Mouse (Mus musculus) frontal cortex, adult (tissue): ENCODE results near the gene Zfp825.
"Not testable (repeated sequence)": the region's sequence is repeated elsewhere in the genome, so short reads cannot be mapped to it uniquely, and the experiment has no call there.

ENCODE experiments used
- ATAC-seq: cut with Nextera tagmentation; 2 replicates; pipeline ENCODE4 v1.9.2; 2017; ENCODE audit warnings: mild to moderate bottlenecking, moderate library complexity, mixed read lengths; ENCODE audit not compliant: low TSS enrichment

Zfp825 gene

DNA sequence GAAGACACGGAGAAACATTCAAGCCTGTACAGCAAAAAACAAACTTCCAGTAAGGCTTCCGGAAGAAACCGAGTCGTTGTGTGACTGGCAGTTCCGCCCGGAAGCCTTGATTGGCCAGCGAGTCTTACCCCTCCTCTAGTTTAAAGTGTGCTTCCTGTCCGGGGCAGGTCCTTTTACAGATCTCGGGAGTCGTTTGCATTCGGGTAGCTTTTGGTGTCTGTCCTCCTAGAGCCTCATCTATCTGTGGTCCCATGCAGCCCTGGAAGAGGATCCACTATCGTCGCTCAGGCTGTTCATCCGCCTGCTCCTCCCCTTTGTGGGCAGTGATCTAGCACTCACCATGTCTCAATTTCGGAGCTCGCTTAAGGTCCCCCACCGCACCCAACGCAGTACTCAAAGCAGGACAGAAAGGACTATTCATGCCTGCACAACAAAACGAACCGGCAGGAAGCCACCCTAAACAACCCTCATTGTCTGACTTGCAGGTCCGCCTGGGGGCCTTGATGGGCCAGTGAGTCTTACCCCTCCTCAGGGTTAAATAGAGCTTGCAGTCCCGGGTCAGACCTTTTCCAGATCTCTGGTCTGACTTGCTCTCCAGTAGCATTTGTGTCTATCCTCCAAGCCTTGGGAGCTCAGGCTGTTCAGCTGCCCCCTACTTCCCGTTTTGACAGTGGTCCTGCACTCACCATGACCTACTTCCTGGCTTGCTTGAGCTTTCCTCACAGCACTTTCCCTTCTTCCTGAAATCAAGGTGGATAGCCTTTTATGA is at the start of gene Zfp825:
Gene Zfp825, minus strand, starts transcription at position 82 of the 769 bp plus-strand sequence.
- peak; percentile 100 for ATAC-seq

DNA sequence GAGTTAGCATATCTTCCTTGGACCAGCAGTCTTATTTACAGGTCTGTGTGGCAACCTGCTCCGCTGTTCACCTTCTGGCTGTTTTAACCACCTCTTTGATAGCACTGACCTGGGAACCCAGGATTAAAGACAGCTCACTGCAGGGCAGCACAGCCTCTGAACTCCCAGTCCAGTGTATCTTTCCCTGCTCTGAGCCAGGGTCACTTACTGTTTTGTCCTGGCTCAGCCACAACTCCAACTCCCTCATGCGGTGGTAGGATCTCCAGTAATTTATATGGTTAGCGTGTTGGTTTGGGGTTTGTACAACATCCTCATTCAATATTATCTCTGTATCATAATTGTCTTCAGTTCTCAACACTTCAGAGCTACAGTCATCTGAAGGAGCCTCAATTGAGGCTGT is 41.6 kb upstream of the Zfp825 start:
- not testable (repeated sequence) for ATAC-seq

DNA sequence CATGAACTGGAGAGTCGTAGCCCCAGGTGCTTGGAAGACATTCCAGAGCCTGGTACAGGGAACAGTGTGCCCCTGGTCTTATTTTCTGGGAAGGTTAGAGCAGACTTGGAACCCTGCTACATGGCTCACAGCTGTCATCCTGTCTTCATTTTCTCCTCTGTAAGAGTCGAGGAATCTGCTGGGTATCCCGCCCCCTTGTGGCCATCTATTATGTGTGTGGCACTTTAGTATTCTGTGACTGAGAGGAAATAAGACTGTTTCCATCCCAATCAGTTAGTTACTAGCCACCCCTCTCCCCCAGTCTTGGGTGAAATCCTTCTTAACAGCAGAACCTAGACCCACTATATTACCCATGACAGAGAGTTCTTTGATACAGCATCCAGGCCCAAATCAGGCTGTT is 41.1 kb upstream of the Zfp825 start:
- ATAC-seq, result peak; percentile 78

DNA sequence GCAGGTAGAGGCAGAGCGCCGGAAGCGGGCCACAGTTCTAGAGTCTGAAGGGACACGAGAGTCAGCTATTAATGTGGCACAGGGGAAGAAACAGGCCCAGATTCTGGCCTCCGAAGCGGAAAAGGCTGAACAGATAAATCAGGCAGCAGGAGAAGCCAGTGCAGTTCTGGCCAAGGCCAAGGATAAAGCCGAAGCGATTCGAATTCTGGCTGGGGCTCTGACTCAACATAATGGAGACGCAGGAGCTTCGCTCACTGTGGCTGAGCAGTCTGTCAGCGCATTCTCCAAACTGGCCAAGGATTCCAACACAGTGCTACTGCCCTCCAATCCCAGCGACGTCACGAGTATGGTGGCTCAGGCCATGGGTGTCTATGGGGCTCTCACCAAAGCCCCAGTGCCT is 40.3 kb upstream of the Zfp825 start:
- ATAC-seq, result no peak

DNA sequence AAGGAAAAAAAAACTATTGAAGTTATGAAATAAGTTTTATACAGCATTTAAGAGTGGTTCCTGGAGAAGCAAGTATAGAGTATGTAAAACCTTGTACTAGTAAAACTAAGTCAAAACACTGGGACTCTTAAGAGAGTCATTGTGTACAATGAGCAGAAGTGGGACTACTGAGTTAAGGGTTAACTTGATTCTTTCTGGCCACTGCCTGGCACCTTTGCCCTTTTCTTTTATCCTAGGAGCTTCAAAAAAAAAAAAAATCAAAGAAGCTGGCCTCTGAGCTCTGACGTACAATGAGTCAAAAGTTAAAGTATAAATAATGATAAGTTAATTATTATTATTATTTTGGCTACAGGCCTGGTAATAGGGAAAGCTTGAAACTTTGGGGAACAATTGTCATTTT is 37.5 kb upstream of the Zfp825 start:
- ATAC-seq, result not testable (repeated sequence)

DNA sequence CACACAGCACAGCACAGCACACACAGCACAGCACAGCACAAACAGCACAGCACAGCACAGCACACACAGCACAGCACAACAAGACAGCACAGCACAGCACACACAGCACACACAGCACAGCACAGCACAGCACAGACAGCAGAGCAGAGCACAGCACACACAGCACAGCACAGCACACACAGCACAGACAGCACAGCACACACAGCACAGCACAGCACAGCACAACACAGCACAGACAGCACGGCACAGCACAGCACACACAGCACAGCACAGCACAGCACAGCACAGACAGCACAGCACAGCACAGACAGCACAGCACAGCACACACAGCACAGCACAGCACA is 35.6 kb upstream of the Zfp825 start:
- ATAC-seq, result not testable (repeated sequence)

DNA sequence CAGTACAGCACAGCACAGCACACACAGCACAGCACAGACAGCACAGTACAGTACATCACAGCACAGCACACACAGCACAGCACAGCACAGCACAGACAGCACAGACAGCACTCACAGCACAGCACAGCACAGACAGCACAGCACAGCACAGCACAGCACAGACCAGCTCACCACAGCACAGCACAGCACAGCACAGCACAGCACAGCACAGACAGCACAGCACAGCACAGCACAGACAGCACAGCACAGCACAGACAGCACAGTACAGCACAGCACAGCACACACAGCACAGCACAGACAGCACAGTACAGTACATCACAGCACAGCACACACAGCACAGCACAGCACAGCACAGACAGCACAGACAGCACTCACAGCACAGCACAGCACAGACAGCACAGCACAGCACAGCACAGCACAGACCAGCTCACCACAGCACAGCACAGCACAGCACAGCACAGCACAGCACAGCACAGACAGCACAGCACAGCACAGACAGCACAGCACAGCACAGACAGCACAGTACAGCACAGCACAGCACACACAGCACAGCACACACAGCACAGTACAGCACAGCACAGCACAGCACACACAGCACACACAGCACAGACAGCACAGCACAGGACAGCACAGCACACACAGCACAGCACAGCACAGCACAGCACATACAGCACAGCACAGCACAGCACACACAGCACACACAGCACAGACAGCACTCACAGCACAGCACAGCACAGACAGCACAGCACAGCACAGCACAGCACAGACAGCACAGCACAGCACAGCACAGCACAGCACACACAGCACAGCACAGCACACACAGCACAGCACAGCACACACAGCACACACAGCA is 35.0 kb upstream of the Zfp825 start:
- not testable (repeated sequence) for ATAC-seq

DNA sequence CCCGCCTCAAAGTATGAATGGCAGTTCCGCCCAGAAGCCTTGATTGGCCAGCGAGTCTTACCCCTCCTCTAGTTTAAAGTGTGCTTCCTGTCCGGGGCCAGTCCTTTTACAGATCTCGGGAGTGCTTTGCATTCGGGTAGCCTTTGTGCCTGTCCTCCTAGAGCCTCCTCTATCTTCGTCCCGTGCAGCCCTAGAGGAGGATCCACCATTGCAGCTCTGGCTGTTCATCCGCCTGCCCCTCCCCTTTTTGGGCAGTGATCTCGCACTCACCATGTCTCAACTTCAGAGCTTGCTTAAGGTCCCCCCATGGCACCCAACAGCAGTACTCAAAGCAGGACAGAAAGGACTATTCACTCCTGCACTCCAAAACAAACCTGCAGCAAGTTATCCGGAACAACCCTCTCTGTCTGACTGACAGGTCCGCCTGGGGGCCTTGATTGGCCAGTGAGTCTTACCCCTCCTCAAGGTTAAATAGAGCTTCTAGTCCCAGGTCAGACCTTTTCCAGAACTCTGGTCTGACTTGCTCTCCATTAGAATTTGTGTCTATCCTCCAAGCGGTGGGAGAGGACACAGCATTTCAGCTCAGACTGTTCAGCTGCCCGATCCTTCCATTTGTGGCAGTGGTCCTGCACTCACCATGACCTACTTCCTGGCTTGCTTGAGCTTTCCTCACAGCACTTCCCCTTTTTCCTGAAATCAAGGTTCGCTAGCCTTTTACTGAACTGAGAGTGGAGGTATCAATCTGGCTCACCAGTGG is 28.9 kb upstream of the Zfp825 start:
- ATAC-seq, result peak; percentile 100

DNA sequence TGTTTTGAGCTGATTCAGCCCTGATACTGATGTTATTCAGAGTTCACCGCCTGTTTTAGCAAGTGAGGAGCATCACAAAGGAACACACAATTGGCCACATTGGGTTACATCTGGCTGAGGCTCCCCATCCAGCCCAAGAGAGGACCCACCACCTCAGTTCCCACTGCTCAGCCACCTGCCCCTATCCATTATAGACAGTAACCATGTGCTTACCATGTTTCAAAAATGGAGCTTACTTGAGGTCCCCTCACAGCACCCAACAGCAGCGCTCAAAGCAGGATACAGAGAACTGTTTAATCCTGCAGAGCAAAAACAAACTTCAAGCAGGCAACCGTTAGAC is 28.3 kb upstream of the Zfp825 start:
- not testable (repeated sequence) for ATAC-seq

DNA sequence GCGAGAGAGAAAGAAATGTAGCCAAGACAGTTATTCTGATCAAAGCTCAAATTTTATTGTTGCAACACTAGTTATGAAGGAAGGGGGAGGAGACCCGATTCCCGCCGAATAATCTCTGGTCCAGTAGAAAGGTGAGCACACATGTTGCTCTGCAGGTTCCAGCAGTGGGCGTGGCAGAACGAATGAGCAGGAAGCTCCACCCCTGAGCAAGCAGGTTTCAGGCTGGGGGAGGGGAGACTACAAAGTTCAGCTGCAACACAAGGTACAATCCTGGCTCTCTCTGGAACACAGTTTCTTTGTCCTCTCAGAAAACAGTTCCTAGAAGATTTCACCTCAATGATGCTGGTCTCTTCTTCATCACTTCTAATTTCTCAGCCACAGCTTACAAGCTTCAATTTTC is 14.2 kb upstream of the Zfp825 start:
- ATAC-seq, result not testable (repeated sequence)

DNA sequence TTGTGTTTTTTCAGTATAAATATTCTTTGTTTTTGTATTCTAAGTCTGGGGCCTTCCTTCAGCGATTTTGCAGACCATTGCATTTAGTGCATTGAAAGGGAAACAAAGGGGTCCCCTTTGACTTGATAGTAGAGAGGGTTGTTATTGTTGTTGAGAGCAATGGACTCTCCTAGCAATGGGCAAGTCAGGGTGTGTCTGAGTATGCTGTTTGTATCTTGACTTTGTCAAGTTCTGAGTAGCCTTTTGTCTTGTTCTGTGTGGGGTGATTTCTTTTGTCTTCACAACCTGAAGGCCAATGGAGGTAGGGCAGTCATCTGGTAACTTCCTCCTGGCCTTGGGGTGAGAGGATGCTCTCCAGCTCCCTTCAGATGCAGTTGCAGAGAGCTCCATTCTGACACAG is 9.1 kb upstream of the Zfp825 start:
- ATAC-seq, result not testable (repeated sequence)

DNA sequence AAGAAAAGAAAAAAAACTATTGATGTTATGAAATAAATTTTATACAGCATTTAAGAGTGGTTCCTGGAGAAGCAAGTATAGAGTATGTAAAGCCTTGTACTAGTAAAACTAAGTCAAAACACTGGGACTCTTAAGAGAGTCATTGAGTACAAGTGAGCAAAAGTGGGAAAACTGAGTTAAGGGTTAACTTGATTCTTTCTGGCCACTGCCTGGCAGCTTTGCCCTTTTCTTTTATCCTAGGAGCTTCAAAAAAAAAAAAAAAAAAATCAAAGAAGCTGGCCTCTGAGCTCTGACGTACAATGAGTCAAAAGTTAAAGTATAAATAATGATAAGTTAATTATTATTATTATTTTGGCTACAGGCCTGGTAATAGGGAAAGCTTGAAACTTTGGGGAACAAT is 5.9 kb upstream of the Zfp825 start:
- ATAC-seq, result not testable (repeated sequence)

DNA sequence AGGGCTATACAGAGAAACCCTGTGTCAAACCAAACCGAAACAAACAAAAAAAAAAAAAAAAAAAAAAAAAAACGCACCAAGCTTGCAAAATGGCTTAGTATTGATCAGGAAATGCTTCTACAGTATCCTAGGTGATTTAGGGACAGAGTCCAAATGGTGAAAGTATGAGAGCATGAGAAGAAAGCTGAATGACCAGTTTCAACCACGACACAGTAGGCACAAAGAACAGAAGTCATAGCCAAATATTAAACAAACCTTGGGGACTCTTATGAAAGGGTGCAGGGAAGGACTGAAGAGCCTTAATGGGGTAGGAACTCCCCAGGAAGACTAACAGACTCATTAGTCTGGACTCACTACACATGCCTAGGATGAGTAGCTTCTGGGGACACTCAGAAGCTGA is 9.5 kb downstream of the Zfp825 start:
- ATAC-seq, result not testable (repeated sequence)

DNA sequence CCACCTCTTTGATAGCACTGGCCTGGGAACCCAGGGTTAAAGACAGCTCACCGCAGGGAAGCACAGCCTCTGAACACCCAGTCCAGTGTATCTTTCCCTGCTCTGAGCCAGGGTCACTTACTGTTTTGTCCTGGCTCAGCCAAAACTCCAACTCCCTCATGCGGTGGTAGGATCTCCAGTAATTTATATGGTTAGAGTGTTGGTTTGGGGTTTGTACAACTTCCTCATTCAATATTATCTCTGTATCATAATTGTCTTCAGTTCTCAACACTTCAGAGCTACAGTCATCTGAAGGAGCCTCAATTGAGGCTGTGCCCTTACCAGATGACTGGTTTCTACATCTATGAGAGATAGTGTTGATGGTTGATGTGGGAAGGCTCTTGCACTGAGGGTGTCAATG is 22.3 kb downstream of the Zfp825 start:
- not testable (repeated sequence) for ATAC-seq

DNA sequence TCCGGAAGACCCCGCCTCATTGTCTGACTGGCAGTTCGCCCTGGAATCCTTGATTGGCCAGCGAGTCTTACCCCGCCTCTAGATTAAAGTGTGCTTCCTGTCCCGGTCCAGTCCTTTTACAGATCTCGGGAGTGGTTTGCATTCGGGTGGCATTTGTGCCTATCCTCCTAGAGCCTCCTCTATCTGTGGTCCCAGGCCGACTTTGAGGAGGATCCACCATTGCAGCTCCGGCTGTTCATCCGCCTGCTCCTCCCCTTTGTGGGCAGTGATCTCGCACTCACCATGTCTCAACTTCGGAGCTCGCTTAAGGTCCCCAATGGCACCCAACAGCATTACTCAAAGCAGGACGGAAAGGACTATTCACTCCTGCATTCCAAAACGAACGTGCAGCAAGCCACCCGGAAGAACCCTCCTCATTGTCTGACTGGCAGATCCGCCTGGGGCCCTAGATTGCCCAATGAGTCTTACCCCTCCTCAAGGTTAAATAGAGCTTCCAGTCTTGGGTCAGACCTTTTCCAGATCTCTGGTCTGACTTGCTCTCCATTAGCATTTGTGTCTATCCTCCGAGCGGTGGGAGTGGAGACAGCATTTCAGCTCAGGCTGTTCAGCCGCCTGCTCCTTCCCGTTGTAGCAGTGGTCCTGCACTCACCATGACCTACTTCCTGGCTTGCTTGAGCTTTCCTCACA is 30.9 kb downstream of the Zfp825 start:
- ATAC-seq, result peak; percentile 100

DNA sequence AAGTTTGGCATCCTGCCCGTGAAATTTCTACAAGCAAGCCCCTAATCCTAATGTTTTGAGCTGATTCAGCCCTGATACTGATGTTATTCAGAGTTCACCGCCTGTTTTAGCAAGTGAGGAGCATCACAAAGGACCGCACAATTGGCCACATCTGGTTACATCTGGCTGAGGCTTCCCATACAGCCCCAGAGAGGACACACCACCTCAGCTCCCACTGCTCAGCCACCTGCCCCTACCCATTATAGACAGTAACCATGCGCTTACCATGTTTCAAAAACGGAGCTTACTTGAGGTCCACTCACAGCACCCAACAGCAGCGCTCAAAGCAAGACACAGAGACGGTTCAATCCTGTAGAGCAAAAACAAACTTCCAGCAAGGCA is 31.5 kb downstream of the Zfp825 start:
- ATAC-seq, result not testable (repeated sequence)

DNA sequence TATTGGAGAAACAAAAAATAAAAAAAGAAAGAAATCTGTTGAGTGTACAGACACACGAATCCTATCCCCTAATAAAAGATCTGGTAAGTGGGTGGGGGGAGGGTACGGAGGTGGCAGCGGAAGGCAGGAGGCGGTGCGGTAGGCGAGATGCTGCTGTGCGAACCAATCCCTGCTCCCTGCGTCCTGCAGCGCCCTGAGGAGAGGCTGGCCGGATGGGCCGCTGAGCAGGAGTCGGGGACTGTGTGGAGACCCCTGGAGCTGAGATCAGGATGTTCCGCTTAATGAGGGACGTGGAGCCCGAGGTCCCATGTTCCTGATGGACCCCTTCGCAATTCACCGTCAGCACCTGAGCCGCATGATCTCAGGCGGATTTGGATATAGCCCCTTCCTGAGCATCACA is 53.9 kb downstream of the Zfp825 start:
- no peak for ATAC-seq
